Mouse (Mus musculus) thymus, adult 2 months (tissue): ENCODE data around the gene Bcl2l15.

Source experiments
- CTCF ChIP-seq: fragments of 200-500 bp; IDR thresholded peaks from 2 replicates; pipeline ENCODE4 v1.5.1; 2012; ENCODE audit warnings: mild to moderate bottlenecking, control low read depth, low read length, moderate library complexity, borderline replicate concordance; ENCODE audit not compliant: control insufficient read depth, poor library complexity, insufficient read depth; ENCODE audit errors: extremely low read depth
- POLR2A ChIP-seq: fragments of 200-500 bp; IDR thresholded peaks from 2 replicates; pipeline ENCODE4 v1.6.1; 2012; ENCODE audit warnings: mild to moderate bottlenecking, low read length, control low read depth, moderate library complexity; ENCODE audit not compliant: control insufficient read depth, poor library complexity, insufficient read depth; ENCODE audit errors: extremely low read depth

DNA sequence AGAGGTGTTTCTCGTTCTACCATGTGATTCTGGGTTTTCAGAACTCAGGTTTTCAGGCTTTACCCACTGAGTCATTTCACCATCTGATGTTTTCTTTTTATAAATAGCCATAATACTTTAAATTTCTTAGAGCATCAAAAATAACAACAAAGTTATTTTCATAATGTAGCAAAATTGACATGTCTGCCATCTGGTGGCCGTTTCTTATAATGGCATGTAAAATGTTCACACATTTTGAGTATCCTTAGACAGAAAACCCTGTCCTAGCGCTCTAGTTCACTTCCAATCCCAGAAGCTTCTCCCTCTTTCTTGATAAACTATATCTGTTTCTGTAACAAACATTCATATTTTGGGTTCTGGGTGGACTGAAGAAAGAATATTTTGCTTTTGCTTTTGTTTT, 55.2 kb downstream of the Bcl2l15 start:
- TF ChIP-seq CTCF: no peak
- TF ChIP-seq POLR2A: no peak
